Mouse (Mus musculus) hindbrain, embryonic 11.5 days (tissue): ENCODE measurements around the gene Fst. TPM values are rescaled to one million over a fixed set of nuclear protein-coding genes. Genes with fewer than 3 reads are reported as not detected.

ENCODE experiments used
- ATAC-seq: fragments of 200-750 bp; cut with Nextera tagmentation; 2 replicates; pipeline ENCODE4 v1.8.0; 2017; ENCODE audit warnings: mild to moderate bottlenecking, moderate TSS enrichment, moderate library complexity; ENCODE audit not compliant: low FRiP score
- DNase-seq: peaks from one replicate; pipeline ENCODE4 v3.0.0-alpha.2; 2015; ENCODE audit warnings: low spot score
- H3K27ac ChIP-seq: fragments of 300-500 bp; sonication (generic); 2 replicates; pipeline ENCODE4 v1.5.1; 2014; ENCODE audit warnings: mild to moderate bottlenecking, low read depth, low read length
- H3K27me3 ChIP-seq: fragments of 300-500 bp; sonication (generic); 2 replicates; pipeline ENCODE4 v1.6.1; 2014; ENCODE audit warnings: mild to moderate bottlenecking, low read length, moderate library complexity, mixed read lengths; ENCODE audit not compliant: control insufficient read depth, insufficient read depth
- H3K36me3 ChIP-seq: fragments of 300-500 bp; sonication (generic); 2 replicates; pipeline ENCODE4 v1.6.1; 2014; ENCODE audit warnings: mild to moderate bottlenecking, low read length, moderate library complexity, mixed read lengths; ENCODE audit not compliant: control insufficient read depth, insufficient read depth
- H3K4me1 ChIP-seq: fragments of 300-500 bp; sonication (generic); replicated peaks from 2 replicates; pipeline ENCODE4 v1.6.1; 2014; ENCODE audit warnings: low read length, mixed read lengths; ENCODE audit not compliant: control insufficient read depth, insufficient read depth
- H3K4me2 ChIP-seq: fragments of 300-500 bp; sonication (generic); replicated peaks from 2 replicates; pipeline ENCODE4 v1.6.1; 2014; ENCODE audit warnings: mild to moderate bottlenecking, low read depth, low read length
- H3K4me3 ChIP-seq: fragments of 300-500 bp; sonication (generic); 2 replicates; pipeline ENCODE4 v1.5.1; 2014; ENCODE audit warnings: low read depth, low read length
- H3K9ac ChIP-seq: fragments of 300-500 bp; sonication (generic); 2 replicates; pipeline ENCODE4 v1.6.1; 2014; ENCODE audit warnings: low read depth, low read length
- H3K9me3 ChIP-seq: fragments of 300-500 bp; sonication (generic); 2 replicates; pipeline ENCODE4 v1.6.1; 2016; ENCODE audit warnings: low read length; ENCODE audit not compliant: control insufficient read depth
- WGBS: fragments of 180-500 bp; shearing (Covaris S2); extraction: QIAGEN DNeasy Blood & Tissue Kit; methylation state at CpG from one replicate; pipeline ENCODE4 v1.1.7; 2014; 5-methylcytosine and 5-hydroxymethylcytosine counted together
- polyA plus RNA-seq: library from polyadenylated mRNA; unstranded; fragments of >200 nt; fragmentation: Nextera tagmentation; extraction: Ambion mirVana; gene quantifications from 2 replicates; pipeline ENCODE4 v1.2.1, GENCODE M21; 2014

Fst gene
- polyA plus RNA-seq, 1 experiment from 2014 or later = 15.8 TPM

- Histone ChIP-seq H3K4me1 (0 out of 2 replicates have a peak, but pooled peaks cover 5% of the 10 kb centered on the region), H3K9ac (no peak overlapping the region), H3K9me3 (no peaks in the 10 kb centered on the region), H3K27me3 (peaks cover 14% of the 10 kb centered on the region), H3K4me3 (peak overlapping the region; percentile 57; the same call in 1 of the 2 replicates), H3K4me2 (peak overlapping the region; percentile 54), H3K27ac (no peak overlapping the region), H3K36me3 (no peaks in the 10 kb centered on the region)
- WGBS = 41% methylated on average over 13 of the region's 13 CpGs
- ATAC-seq (no peak), DNase-seq (peak; percentile 35)
These were observed 3.0 kb downstream of the Fst start for GRCm38 (mm10) chr13:114455788-114456187.

DNA sequence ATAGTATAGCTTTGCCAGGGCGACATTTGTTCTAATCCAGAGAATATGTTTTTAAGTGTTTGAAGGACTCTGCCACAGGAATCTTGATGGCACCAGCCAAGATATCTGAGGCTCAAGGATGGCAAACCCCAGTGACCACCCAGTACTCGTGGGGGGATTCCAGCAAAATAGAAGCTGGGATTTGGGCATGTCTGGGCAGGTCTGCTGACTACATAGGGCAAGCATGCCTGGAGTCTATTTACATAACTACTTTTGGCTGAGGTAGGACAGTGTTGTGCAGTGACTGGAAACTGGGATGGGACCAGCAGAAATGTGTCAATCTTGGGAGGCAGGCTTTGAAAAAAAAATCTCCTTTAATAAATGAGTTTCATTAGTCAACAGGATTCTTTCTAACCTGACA is 11.5 kb downstream of the Fst start:
- Histone ChIP-seq H3K27me3 (no peaks in the 10 kb centered on the region), H3K9ac (no peak overlapping the region), H3K4me2 (no peak overlapping the region), H3K27ac (no peak overlapping the region), H3K4me1 (no peaks in the 10 kb centered on the region), H3K4me3 (no peak overlapping the region), H3K9me3 (no peaks in the 10 kb centered on the region), H3K36me3 (no peaks in the 10 kb centered on the region)
- WGBS = 80% methylated on average over 2 of the region's 2 CpGs
- DNase-seq (no peak), ATAC-seq (no peak)

- Histone ChIP-seq H3K4me3 (no peak overlapping the region), H3K27ac (no peak overlapping the region), H3K9me3 (no peaks in the 10 kb centered on the region), H3K27me3 (no peaks in the 10 kb centered on the region), H3K9ac (no peak overlapping the region), H3K4me1 (no peaks in the 10 kb centered on the region), H3K36me3 (no peaks in the 10 kb centered on the region), H3K4me2 (no peak overlapping the region)
- WGBS = 85% methylated on average over 5 of the region's 5 CpGs
- DNase-seq (no peak), ATAC-seq (no peak)
These were observed 26.3 kb downstream of the Fst start for GRCm38 (mm10) chr13:114432491-114432890.

- H3K27me3 ChIP-seq = no peaks in the 10 kb centered on the region
- H3K36me3 ChIP-seq = no peaks in the 10 kb centered on the region
- H3K27ac ChIP-seq = no peak overlapping the region
- no peak overlapping the region for H3K9ac ChIP-seq
- H3K4me1 ChIP-seq = no peaks in the 10 kb centered on the region
- DNase-seq = no peak
- no peaks in the 10 kb centered on the region for H3K9me3 ChIP-seq
- H3K4me2 ChIP-seq = no peak overlapping the region
- ATAC-seq = no peak
- 95% methylated on average over 5 of the region's 5 CpGs for WGBS
- no peak overlapping the region for H3K4me3 ChIP-seq
These were observed 33.5 kb downstream of the Fst start for GRCm38 (mm10) chr13:114425230-114425629.

- whole genome bisulfite sequencing = 91% methylated on average over 8 of the region's 8 CpGs
- no peak overlapping the region for H3K27ac ChIP-seq
- no peaks in the 10 kb centered on the region for H3K9me3 ChIP-seq
- H3K4me1 ChIP-seq = no peaks in the 10 kb centered on the region
- H3K4me2 ChIP-seq = no peak overlapping the region
- no peaks in the 10 kb centered on the region for H3K36me3 ChIP-seq
- DNase-seq (no peak), ATAC-seq (no peak)
- H3K4me3 ChIP-seq = no peak overlapping the region
- no peaks in the 10 kb centered on the region for H3K27me3 ChIP-seq
- no peak overlapping the region for H3K9ac ChIP-seq
These were observed 38.5 kb downstream of the Fst start for GRCm38 (mm10) chr13:114420235-114420634.

DNA sequence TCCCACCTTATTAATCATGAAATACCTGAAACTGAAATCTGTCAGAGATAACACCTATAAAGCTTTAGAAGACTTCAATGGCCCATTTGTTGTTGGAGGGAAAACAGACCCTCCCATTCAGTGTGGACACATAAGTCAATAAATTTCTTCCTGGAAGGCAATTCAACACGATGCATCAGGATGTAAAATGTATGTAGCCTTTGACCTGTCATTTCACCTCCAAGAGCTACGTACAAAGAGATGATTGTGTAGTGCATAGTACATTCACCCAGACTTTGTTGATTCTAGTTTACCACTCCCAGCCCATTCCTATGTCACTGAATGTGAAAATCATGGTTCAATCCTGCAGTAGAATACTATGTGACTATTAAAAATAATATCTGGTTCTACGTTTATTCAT is 39.4 kb downstream of the Fst start:
- no peak for ATAC-seq
- WGBS = 75% methylated on average over 3 of the region's 3 CpGs

DNA sequence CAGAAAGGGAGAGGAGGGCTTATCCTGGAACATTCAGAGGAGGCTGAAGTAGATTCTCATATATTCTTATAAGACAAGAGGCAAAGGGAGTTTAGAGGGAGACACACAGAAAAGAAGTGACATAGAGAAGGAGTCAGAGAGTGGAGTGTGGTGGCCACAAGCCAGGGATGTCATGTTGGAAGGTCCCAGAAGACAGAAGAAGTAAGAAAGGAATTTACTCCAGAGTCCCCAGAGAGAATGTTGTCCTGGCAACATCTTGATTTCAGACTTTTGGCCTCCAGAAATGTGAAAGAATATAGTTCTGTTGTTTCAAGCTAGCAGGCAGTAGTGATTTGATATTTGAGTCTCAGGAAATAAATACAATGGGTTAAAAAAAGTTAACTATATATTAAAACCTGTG is 46.4 kb downstream of the Fst start:
- Histone ChIP-seq H3K27me3 (no peaks in the 10 kb centered on the region), H3K4me2 (no peak overlapping the region), H3K9ac (no peak overlapping the region), H3K9me3 (no peaks in the 10 kb centered on the region), H3K36me3 (no peaks in the 10 kb centered on the region), H3K4me1 (no peaks in the 10 kb centered on the region), H3K4me3 (no peak overlapping the region), H3K27ac (no peak overlapping the region)
- DNase-seq (no peak), ATAC-seq (no peak)

More for the DNA sequence above, 39.4 kb downstream of the Fst start:
- Histone ChIP-seq H3K27ac (no peak overlapping the region), H3K4me3 (no peak overlapping the region), H3K4me2 (no peak overlapping the region), H3K4me1 (no peaks in the 10 kb centered on the region), H3K9ac (no peak overlapping the region), H3K36me3 (no peaks in the 10 kb centered on the region), H3K9me3 (no peaks in the 10 kb centered on the region), H3K27me3 (no peaks in the 10 kb centered on the region)
- DNase-seq = no peak

DNA sequence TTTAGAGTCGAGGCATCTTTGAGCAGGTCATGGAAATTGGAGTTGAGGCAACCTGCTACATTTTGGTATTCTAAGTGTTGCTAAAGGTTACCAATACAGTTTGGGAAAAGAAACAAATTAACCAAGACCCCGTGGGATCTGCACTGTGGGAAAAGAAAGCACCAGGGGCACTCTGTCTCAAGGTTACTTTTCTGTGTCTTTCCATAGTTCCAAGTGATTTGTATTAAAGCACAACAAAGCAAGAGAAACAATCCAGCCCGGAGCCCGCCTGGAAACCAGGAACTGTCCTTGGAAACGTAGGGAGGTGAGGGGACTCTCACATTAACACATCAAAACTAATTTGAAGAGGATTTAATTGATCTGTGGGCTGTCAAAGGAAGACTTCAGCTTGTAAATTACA is 51.9 kb downstream of the Fst start:
- no peaks in the 10 kb centered on the region for H3K9me3 ChIP-seq
- H3K36me3 ChIP-seq = no peaks in the 10 kb centered on the region
- peak; percentile 49 for ATAC-seq
- H3K4me3 ChIP-seq = no peak overlapping the region
- no peak overlapping the region for H3K4me2 ChIP-seq
- WGBS = 6% methylated on average over 5 of the region's 5 CpGs
- no peaks in the 10 kb centered on the region for H3K4me1 ChIP-seq
- peak; percentile 21 for DNase-seq
- no peak overlapping the region for H3K27ac ChIP-seq
- H3K9ac ChIP-seq = no peak overlapping the region
- no peaks in the 10 kb centered on the region for H3K27me3 ChIP-seq

GRCm38 (mm10) chr13:114406424-114406823 is 52.3 kb downstream of the Fst start:
- ATAC-seq (peak; percentile 88), DNase-seq (peak; percentile 32)
- Histone ChIP-seq H3K27ac (no peak overlapping the region), H3K27me3 (no peaks in the 10 kb centered on the region), H3K4me1 (no peaks in the 10 kb centered on the region), H3K9me3 (no peaks in the 10 kb centered on the region), H3K4me3 (no peak overlapping the region), H3K36me3 (no peaks in the 10 kb centered on the region), H3K9ac (no peak overlapping the region), H3K4me2 (no peak overlapping the region)
- 10% methylated on average over 5 of the region's 5 CpGs for WGBS
